Mouse (Mus musculus): ENCODE results near the gene Bnc2. TPM values are rescaled to one million over a fixed set of nuclear protein-coding genes. Genes with fewer than 3 reads are reported as not detected.

Gene Bnc2
- polyA plus RNA-seq, 1 experiment from 2014 or later = 18.0 TPM

DNA sequence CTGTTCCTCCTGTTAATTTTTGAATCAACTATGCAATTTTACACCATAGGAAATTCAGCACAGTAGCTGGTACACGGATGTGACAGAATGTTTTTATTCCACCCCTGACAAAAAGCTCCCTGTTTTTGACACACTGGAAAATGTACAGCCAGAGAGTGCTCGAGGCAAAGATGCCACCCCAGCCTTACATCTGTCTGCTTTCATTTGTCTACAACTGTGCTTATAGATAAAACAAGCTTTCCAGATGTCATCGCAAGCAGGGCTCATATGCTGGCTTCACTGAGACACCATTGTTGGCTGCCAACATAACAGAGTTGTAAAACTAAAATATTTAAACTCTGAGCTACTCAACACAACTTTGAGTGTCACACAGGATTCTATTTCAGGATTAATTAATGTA, 343.6 kb downstream of the Bnc2 start:
- Histone ChIP-seq H3K4me2 (no peak overlapping the region), H3K9ac (no peak overlapping the region), H3K4me1 (replicated peaks) (no peaks in the 10 kb centered on the region), H3K36me3 (no peaks in the 10 kb centered on the region), H3K27ac (replicated peaks) (no peak overlapping the region), H3K27me3 (no peaks in the 10 kb centered on the region), H3K4me3 (no peak overlapping the region), H3K9me3 (no peaks in the 10 kb centered on the region)
- WGBS = 51% methylated on average over 3 of the region's 3 CpGs
- ATAC-seq (ENCODE audit: low FRiP score, low read depth) = no peak

DNA sequence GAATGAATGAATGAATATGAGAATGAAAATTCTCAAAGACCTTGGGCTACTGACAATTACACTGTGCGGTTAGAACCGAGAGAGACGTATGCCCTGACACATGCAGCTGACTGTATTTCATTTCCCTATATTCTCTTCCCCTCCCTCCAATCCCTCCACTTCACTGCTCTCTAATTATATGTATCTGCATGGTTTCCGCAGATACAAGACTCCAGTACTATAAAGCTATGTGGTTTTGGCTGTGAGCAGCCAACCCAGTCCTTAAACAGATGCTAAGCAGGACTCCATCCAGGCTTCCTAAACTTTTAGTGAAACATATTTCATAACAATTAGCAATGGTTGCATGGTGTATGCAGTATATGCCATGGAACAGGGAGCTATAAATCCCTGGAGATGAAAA, 344.6 kb downstream of the Bnc2 start:
- H3K9me3 ChIP-seq = no peaks in the 10 kb centered on the region
- no peak for ATAC-seq (ENCODE audit: low FRiP score, low read depth)

DNA sequence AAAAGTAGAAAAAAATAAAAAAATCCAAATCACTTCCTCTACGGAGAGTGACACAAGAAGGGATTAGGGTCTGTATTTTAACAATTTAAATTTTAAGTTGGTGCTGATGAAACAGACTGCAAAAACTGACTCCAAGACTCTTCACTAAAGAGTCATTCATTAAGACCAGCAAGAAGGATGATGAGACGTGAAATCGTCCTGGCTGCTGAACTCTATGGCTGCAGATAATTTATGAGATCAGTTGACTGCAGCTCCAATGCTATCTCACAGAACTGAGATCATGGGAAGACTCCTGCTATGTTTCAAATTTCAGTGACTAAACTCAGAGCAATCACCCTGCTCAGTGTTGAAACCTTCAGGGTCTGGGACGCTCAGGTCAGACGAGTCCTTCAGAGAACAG, 345.4 kb downstream of the Bnc2 start:
- Histone ChIP-seq H3K9me3 (no peaks in the 10 kb centered on the region), H3K4me2 (no peak overlapping the region), H3K4me3 (no peak overlapping the region), H3K27ac (replicated peaks) (no peak overlapping the region), H3K27me3 (no peaks in the 10 kb centered on the region), H3K36me3 (no peaks in the 10 kb centered on the region), H3K9ac (no peak overlapping the region), H3K4me1 (replicated peaks) (no peaks in the 10 kb centered on the region)
- ATAC-seq (ENCODE audit: low FRiP score, low read depth) = no peak
- WGBS = 70% methylated on average over 5 of the region's 5 CpGs

More for the DNA sequence above, 344.6 kb downstream of the Bnc2 start:
- no peaks in the 10 kb centered on the region for H3K27me3 ChIP-seq
- 80% methylated on average over 4 of the region's 4 CpGs for WGBS
- H3K4me3 ChIP-seq = no peak overlapping the region
- no peaks in the 10 kb centered on the region for H3K36me3 ChIP-seq
- H3K9ac ChIP-seq = no peak overlapping the region
- no peak overlapping the region for H3K27ac ChIP-seq (replicated peaks)
- H3K4me2 ChIP-seq = no peak overlapping the region
- H3K4me1 ChIP-seq (replicated peaks) = no peaks in the 10 kb centered on the region

DNA sequence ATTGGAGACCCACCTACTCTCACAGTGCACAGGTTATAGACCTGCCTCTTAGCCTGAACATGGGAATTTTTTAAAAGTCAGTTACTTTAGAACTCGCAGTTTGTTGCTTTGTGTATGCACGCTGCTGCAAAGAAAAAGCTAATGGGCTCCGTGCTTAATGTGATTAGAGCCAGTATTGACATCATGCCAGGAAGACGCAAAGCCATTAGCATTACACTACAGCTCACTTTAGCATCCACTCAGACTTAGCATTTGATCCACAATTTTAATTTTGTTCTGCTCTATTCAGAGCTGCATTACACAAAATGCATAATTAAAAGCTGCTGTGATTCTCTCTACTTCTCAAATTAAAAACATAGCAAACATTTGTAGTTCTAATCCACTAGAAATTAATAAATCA, 350.7 kb downstream of the Bnc2 start:
- H3K27ac ChIP-seq (replicated peaks) = no peak overlapping the region
- H3K36me3 ChIP-seq = no peaks in the 10 kb centered on the region
- no peaks in the 10 kb centered on the region for H3K9me3 ChIP-seq
- ATAC-seq (ENCODE audit: low FRiP score, low read depth) = no peak
- WGBS = 28% methylated on average over 4 of the region's 4 CpGs
- no peak overlapping the region for H3K4me2 ChIP-seq
- no peaks in the 10 kb centered on the region for H3K27me3 ChIP-seq
- H3K9ac ChIP-seq = no peak overlapping the region
- H3K4me1 ChIP-seq (replicated peaks) = no peaks in the 10 kb centered on the region; the same call in 1 of the 2 replicates
- H3K4me3 ChIP-seq = no peak overlapping the region

DNA sequence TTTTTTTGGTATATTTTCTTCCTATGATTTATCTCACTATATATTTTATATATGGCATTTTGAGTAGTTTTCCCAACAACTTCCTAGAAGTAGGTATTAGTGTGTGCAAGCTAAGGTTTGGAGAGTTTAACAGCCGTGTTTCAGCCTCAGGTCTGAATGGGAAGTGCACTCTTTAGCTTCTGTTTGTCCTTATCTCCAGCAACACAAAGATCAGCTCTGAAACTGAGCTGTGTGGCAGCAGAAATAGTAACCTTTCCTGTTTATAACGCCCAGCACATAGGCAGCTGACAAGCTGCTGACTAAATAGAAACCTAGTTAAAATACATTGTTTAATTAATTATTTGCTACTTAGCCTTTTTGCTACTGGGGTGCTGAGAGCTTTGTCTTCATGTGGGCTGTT, 353.5 kb downstream of the Bnc2 start:
- WGBS = 61% methylated on average over 2 of the region's 2 CpGs
- no peaks in the 10 kb centered on the region for H3K36me3 ChIP-seq
- no peak overlapping the region for H3K9ac ChIP-seq
- H3K4me1 ChIP-seq (replicated peaks) = no peaks in the 10 kb centered on the region; the same call in none of the 2 replicates
- no peak for ATAC-seq (ENCODE audit: low FRiP score, low read depth)
- H3K27ac ChIP-seq (replicated peaks) = no peak overlapping the region
- no peaks in the 10 kb centered on the region for H3K9me3 ChIP-seq
- H3K4me2 ChIP-seq = no peak overlapping the region
- H3K4me3 ChIP-seq = no peak overlapping the region
- no peaks in the 10 kb centered on the region for H3K27me3 ChIP-seq

DNA sequence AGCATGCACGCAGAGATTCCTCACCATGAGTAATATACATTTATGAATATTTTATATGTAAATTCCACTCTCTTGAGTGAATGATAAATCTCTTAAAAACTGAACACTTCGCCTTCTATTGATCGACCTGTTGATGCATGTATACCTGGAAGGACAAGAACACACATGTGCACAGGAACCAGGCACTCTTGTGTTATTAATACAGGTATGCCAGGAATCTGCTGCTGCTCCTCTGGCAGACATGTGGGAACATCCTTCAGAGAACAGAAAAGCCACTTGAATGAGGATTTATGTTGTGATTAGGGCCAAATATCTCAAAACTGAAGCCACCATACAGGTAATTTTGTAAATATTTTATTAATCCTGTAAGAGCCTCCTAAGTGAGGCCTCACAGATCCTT, 357.7 kb downstream of the Bnc2 start:
- H3K4me1 ChIP-seq (replicated peaks) = no peaks in the 10 kb centered on the region; the same call in 1 of the 2 replicates
- H3K4me2 ChIP-seq = no peak overlapping the region
- no peak overlapping the region for H3K27ac ChIP-seq (replicated peaks)
- no peak for ATAC-seq (ENCODE audit: low FRiP score, low read depth)
- 92% methylated on average over 3 of the region's 3 CpGs for WGBS
- H3K4me3 ChIP-seq = no peak overlapping the region
- H3K36me3 ChIP-seq = no peaks in the 10 kb centered on the region
- H3K27me3 ChIP-seq = no peaks in the 10 kb centered on the region
- H3K9me3 ChIP-seq = no peaks in the 10 kb centered on the region
- no peak overlapping the region for H3K9ac ChIP-seq

DNA sequence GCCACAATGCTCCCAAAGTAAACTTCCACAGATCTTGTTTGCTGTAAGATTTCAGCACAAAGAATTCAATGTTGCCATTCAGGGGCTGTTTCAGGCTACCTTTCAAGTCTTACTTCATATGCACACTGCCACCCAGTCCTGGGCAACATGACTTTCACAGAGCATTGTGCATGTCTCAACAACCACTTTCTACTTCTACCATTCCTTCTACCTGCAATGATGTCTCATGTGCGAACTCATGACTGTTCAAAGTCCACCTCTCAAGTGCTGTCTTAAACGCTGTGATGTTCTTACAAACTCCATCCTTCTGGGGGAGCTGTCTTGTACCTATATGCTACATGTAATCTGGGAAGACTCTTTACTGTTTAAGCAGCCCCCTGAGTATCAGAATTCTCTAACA, 363.7 kb downstream of the Bnc2 start:
- ATAC-seq (ENCODE audit: low FRiP score, low read depth) = no peak
- no peak overlapping the region for H3K4me3 ChIP-seq
- no peaks in the 10 kb centered on the region for H3K4me1 ChIP-seq (replicated peaks)
- H3K36me3 ChIP-seq = no peaks in the 10 kb centered on the region
- no peaks in the 10 kb centered on the region for H3K9me3 ChIP-seq
- H3K27ac ChIP-seq (replicated peaks) = no peak overlapping the region
- H3K27me3 ChIP-seq = no peaks in the 10 kb centered on the region
- no peak overlapping the region for H3K9ac ChIP-seq
- H3K4me2 ChIP-seq = no peak overlapping the region
- WGBS = 82% methylated on average over 2 of the region's 2 CpGs

DNA sequence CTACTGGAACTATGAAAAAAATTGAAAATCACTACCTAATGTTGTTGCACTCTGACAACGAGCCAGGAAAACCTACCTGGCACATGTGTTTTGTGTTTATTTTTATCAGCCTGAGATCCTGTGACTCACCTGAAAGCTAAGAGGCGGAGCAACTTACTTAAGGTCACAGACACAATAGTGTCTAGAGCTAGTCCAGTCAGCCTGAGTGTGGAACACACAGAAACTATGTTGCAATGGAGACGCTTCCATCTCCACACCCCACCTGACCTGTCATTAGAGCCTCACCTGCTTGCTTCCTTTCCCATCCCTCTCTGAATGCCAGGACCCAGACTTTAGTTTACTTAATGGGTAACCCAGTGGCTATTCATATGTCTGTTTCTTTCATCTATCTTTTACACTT, 364.2 kb downstream of the Bnc2 start:
- Histone ChIP-seq H3K27me3 (no peaks in the 10 kb centered on the region), H3K4me3 (no peak overlapping the region), H3K27ac (replicated peaks) (no peak overlapping the region), H3K9me3 (no peaks in the 10 kb centered on the region), H3K9ac (no peak overlapping the region), H3K36me3 (no peaks in the 10 kb centered on the region), H3K4me1 (replicated peaks) (no peaks in the 10 kb centered on the region), H3K4me2 (no peak overlapping the region)
- no peak for ATAC-seq (ENCODE audit: low FRiP score, low read depth)
- WGBS = 95% methylated on average over 3 of the region's 3 CpGs

DNA sequence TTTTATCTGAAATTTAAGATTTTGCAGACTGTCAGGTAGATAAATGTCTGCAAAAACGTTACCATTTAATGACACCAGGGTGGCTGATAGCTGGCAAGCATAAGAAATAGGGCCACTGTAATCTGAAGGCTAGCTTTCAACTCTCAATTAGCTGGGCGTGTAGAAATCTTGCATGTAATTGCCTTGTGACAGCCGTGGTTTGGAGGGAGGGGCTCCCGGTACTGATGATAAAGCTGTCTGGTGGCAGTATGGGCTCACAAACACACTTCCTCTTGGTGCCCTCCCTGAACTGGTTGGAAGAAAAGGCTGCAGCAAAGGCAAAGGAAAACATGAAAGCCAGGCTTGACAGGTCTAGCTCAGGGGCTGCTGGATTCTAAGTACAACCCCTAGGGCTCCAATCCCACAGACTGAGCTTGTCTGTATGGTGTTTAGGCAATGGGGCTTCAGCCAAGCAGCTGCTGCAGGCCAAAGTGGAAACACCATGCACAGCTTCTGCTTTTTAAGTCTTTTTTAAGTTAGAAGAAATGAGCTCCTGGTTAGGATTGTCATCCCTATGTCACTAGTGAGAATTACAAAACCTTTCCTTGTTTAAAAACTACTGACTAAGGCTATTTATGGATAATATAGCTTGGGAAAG, 366.7 kb downstream of the Bnc2 start:
- no peaks in the 10 kb centered on the region for H3K36me3 ChIP-seq
- 21% methylated on average over 4 of the region's 4 CpGs for WGBS
- no peaks in the 10 kb centered on the region for H3K9me3 ChIP-seq
- no peak overlapping the region for H3K27ac ChIP-seq (replicated peaks)
- H3K4me2 ChIP-seq = no peak overlapping the region
- H3K4me3 ChIP-seq = no peak overlapping the region
- H3K27me3 ChIP-seq = no peaks in the 10 kb centered on the region
- H3K9ac ChIP-seq = no peak overlapping the region
- no peak for ATAC-seq (ENCODE audit: low FRiP score, low read depth)
- no peaks in the 10 kb centered on the region for H3K4me1 ChIP-seq (replicated peaks)

DNA sequence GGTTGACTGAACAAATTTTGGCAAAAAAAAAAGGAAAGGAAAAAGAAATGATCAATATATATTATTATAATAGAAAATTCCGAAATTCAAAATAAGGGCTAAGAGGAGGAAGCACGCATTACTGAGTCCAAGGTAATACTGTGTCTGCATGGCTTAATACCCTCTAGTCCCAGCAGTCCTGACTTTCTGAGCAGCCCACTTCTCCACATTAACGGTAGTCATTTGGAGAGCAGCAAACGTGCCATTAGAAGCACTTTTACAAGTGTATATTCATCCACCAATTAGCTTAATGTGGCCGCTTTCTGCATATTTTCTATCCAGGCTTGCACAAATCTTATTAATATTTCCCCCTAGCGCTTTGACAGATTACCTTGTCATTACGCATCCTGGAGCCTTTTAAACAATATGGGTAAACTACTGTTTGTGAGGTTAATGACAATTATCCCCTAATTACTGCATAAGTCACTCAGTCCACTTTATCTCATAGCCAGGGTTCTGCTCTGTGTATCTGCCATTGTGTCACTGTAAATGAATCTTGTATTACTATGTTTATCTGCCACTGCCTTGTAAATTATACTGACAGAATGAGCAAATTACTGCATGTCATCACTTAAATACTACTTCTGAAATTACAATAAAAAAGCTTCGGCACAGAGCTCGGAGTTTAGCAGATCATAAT, 368.0 kb downstream of the Bnc2 start:
- Histone ChIP-seq H3K36me3 (no peaks in the 10 kb centered on the region), H3K9ac (no peak overlapping the region), H3K4me2 (no peak overlapping the region), H3K27me3 (no peaks in the 10 kb centered on the region), H3K9me3 (no peaks in the 10 kb centered on the region), H3K27ac (replicated peaks) (no peak overlapping the region), H3K4me3 (no peak overlapping the region), H3K4me1 (replicated peaks) (no peaks in the 10 kb centered on the region)
- no peak for ATAC-seq (ENCODE audit: low FRiP score, low read depth)
- 63% methylated on average over 9 of the region's 9 CpGs for WGBS

DNA sequence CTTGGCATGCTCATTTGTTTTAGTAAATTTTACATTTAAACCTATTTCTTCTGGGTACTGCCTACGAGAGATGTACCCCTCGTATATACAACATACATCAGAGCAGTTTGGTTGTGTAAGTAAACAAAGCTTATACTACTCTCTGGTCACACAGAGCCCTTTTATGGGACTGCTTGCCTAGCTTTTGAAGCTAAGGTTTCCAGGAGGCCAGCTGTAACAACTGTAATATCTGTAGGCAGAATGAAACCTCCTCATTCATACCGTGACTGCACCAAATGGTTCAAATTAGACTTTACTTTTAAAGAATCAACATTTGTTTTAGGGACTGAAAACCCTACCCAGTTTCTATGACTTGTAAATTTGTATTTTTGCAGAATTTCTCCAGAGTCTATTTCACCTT, 372.1 kb downstream of the Bnc2 start:
- no peak overlapping the region for H3K4me3 ChIP-seq
- no peaks in the 10 kb centered on the region for H3K27me3 ChIP-seq
- H3K9ac ChIP-seq = no peak overlapping the region
- no peaks in the 10 kb centered on the region for H3K36me3 ChIP-seq
- peaks cover 5% of the 10 kb centered on the region for H3K9me3 ChIP-seq
- 77% methylated on average over 3 of the region's 3 CpGs for WGBS
- no peaks in the 10 kb centered on the region for H3K4me1 ChIP-seq (replicated peaks)
- no peak overlapping the region for H3K27ac ChIP-seq (replicated peaks)
- no peak overlapping the region for H3K4me2 ChIP-seq
- ATAC-seq (ENCODE audit: low FRiP score, low read depth) = no peak

DNA sequence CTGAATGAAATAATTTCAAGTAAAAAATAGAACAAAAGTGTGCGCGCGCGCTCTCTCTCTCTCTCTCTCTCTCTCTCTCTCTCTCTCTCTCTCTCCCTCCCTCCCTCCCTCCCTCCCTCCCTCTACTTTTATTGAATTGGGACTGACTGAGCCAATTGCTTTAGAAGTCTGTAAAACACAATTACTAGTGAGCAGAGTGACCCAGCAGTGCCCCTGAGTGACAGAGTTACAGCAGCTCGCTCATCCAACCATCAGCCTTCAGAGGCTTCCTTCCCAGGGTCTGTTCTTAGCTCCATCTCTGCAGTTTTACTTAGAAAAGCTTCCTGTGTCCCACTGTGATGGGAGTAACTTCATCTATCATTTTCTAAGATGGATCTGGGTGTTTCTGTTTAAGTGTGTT, 389.9 kb downstream of the Bnc2 start:
- no peak overlapping the region for H3K9ac ChIP-seq
- no peaks in the 10 kb centered on the region for H3K27me3 ChIP-seq
- H3K9me3 ChIP-seq = no peaks in the 10 kb centered on the region
- H3K4me1 ChIP-seq (replicated peaks) = no peaks in the 10 kb centered on the region
- H3K4me2 ChIP-seq = no peak overlapping the region
- no peak overlapping the region for H3K27ac ChIP-seq (replicated peaks)
- H3K4me3 ChIP-seq = no peak overlapping the region
- 62% methylated on average over 5 of the region's 5 CpGs for WGBS
- no peaks in the 10 kb centered on the region for H3K36me3 ChIP-seq
- ATAC-seq (ENCODE audit: low FRiP score, low read depth) = no peak

DNA sequence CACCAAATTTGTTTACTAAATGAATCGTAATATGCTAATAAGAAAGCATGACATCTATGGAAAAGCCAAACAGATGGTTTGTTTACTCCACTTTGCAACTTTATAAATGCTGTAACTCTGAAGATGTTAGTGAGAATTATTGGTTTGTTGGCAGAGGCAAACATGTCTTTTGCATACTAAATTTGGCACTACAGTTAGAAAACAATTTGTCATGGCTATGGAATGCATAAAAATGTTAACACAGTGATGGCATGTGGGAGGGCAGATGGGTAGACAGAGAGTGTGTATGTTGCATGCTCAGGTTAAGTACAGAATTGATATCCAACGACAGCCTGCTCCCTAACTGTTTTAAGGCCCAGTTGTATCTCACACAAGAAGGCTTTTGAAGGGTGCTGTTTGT, 392.4 kb downstream of the Bnc2 start:
- Histone ChIP-seq H3K27me3 (no peaks in the 10 kb centered on the region), H3K4me2 (no peak overlapping the region), H3K27ac (replicated peaks) (no peak overlapping the region), H3K4me1 (replicated peaks) (no peaks in the 10 kb centered on the region), H3K36me3 (no peaks in the 10 kb centered on the region), H3K4me3 (no peak overlapping the region), H3K9ac (no peak overlapping the region), H3K9me3 (no peaks in the 10 kb centered on the region)
- no peak for ATAC-seq (ENCODE audit: low FRiP score, low read depth)
- WGBS = 65% methylated on average over 2 of the region's 2 CpGs
